Mouse (Mus musculus): Measurements from ENCODE around the gene Ripor1.

- TF ChIP-seq POLR2A (IDR thresholded peaks at IDR 0.05; ENCODE audit: low read depth, low read length) (peak; percentile 75), CTCF (IDR thresholded peaks at IDR 0.05; ENCODE audit: borderline replicate concordance, insufficient read depth, low read length) (no peak)
These were observed 32.6 kb downstream of the Ripor1 start for GRCm38 (mm10) chr8:105637601-105638041.

Measured in embryonic fibroblast, embryonic 13.5 days (primary cell).